Mouse (Mus musculus) layer of hippocampus, adult 9-10 months (tissue): ENCODE data around the gene Nav3.

Experiments used
- DNase-seq: peaks from one replicate; pipeline ENCODE4 v3.0.0; 2022; ENCODE audit warnings: low spot score

Gene Nav3

GRCm38 (mm10) chr10:109806782-109807493 is 649.1 kb downstream of the Nav3 start:
- no peak for DNase-seq

GRCm38 (mm10) chr10:109803441-109803840 is 652.6 kb downstream of the Nav3 start:
- DNase-seq = no peak

- no peak for DNase-seq
Observed at GRCm38 (mm10) chr10:109802236-109802635, 653.8 kb downstream of the Nav3 start.

- DNase-seq = peak; percentile 13
Observed at GRCm38 (mm10) chr10:109799246-109799645, 656.8 kb downstream of the Nav3 start.

- no peak for DNase-seq
Observed at GRCm38 (mm10) chr10:109796981-109797380, 659.0 kb downstream of the Nav3 start.

- no peak for DNase-seq
Observed at GRCm38 (mm10) chr10:109793491-109793890, 662.5 kb downstream of the Nav3 start.

- DNase-seq = no peak
Observed at GRCm38 (mm10) chr10:109788728-109789127, 667.3 kb downstream of the Nav3 start.

GRCm38 (mm10) chr10:109779109-109779508 is 676.9 kb downstream of the Nav3 start:
- no peak for DNase-seq

GRCm38 (mm10) chr10:109769092-109769491 is 686.9 kb downstream of the Nav3 start:
- no peak for DNase-seq

GRCm38 (mm10) chr10:109765650-109766049 is 690.4 kb downstream of the Nav3 start:
- DNase-seq = peak; percentile 80

- DNase-seq = no peak
Observed at GRCm38 (mm10) chr10:109764412-109765101, 691.4 kb downstream of the Nav3 start.

GRCm38 (mm10) chr10:109758921-109759600 is 696.9 kb downstream of the Nav3 start:
- no peak for DNase-seq

- peak; percentile 50 for DNase-seq
Observed at GRCm38 (mm10) chr10:109746901-109747300, 709.1 kb downstream of the Nav3 start.

- DNase-seq = no peak
Observed at GRCm38 (mm10) chr10:109741664-109742063, 714.3 kb downstream of the Nav3 start.

GRCm38 (mm10) chr10:109740326-109740725 is 715.7 kb downstream of the Nav3 start:
- no peak for DNase-seq

- no peak for DNase-seq
Observed at GRCm38 (mm10) chr10:109723646-109724045, 732.4 kb downstream of the Nav3 start.

- no peak for DNase-seq
Observed at GRCm38 (mm10) chr10:109718808-109719207, 737.2 kb downstream of the Nav3 start.

- DNase-seq = no peak
Observed at GRCm38 (mm10) chr10:109718390-109718789, 737.6 kb downstream of the Nav3 start.

GRCm38 (mm10) chr10:109713001-109713400 is 743.0 kb downstream of the Nav3 start:
- peak; percentile 32 for DNase-seq

- peak; percentile 15 for DNase-seq
Observed at GRCm38 (mm10) chr10:109699771-109700335, 756.2 kb downstream of the Nav3 start.

GRCm38 (mm10) chr10:109690564-109690963 is 765.4 kb downstream of the Nav3 start:
- DNase-seq = no peak
